Mouse (Mus musculus): ENCODE results near the gene Slc25a11. TPM values are rescaled to one million over a fixed set of nuclear protein-coding genes. Genes with fewer than 3 reads are reported as not detected.

Gene Slc25a11
- polyA plus RNA-seq, 1 experiment from 2014 or later: 157 TPM

- Histone ChIP-seq H3K36me3 (ENCODE audit: control insufficient read depth, insufficient read depth, low read length) (no peaks in the 10 kb centered on the region), H3K9ac (replicated peaks; ENCODE audit: low read depth, low read length) (no peak overlapping the region), H3K4me1 (ENCODE audit: control insufficient read depth, insufficient read depth, low read length) (no peaks in the 10 kb centered on the region), H3K4me2 (replicated peaks; ENCODE audit: low read depth, low read length) (no peak overlapping the region), H3K9me3 (ENCODE audit: control insufficient read depth, low read depth, low read length) (no peaks in the 10 kb centered on the region), H3K27me3 (ENCODE audit: control insufficient read depth, insufficient read depth, low read length) (no peaks in the 10 kb centered on the region), H3K27ac (ENCODE audit: low read length) (no peak overlapping the region), H3K4me3 (ENCODE audit: low read depth, low read length) (no peak overlapping the region)
- no peak for ATAC-seq (ENCODE audit: insufficient number of reproducible peaks, insufficient read depth, low FRiP score, low read depth)
- WGBS: 70% methylated on average over 7 of the region's 7 CpGs
Measured at GRCm38 (mm10) chr11:70630129-70630528, 17.1 kb downstream of the Slc25a11 start.

GRCm38 (mm10) chr11:70629557-70629956 is 17.7 kb downstream of the Slc25a11 start:
- no peak overlapping the region for H3K4me3 ChIP-seq (ENCODE audit: low read depth, low read length)
- H3K27me3 ChIP-seq (ENCODE audit: control insufficient read depth, insufficient read depth, low read length): no peaks in the 10 kb centered on the region
- WGBS: 46% methylated on average over 5 of the region's 5 CpGs
- H3K27ac ChIP-seq (ENCODE audit: low read length): no peak overlapping the region
- no peak overlapping the region for H3K9ac ChIP-seq (replicated peaks; ENCODE audit: low read depth, low read length)
- H3K4me1 ChIP-seq (ENCODE audit: control insufficient read depth, insufficient read depth, low read length): no peaks in the 10 kb centered on the region
- H3K9me3 ChIP-seq (ENCODE audit: control insufficient read depth, low read depth, low read length): no peaks in the 10 kb centered on the region
- H3K4me2 ChIP-seq (replicated peaks; ENCODE audit: low read depth, low read length): no peak overlapping the region
- no peak for ATAC-seq (ENCODE audit: insufficient number of reproducible peaks, insufficient read depth, low FRiP score, low read depth)
- no peaks in the 10 kb centered on the region for H3K36me3 ChIP-seq (ENCODE audit: control insufficient read depth, insufficient read depth, low read length)

- H3K4me1 ChIP-seq (ENCODE audit: control insufficient read depth, insufficient read depth, low read length): no peaks in the 10 kb centered on the region
- no peak overlapping the region for H3K9ac ChIP-seq (replicated peaks; ENCODE audit: low read depth, low read length)
- no peak overlapping the region for H3K4me3 ChIP-seq (ENCODE audit: low read depth, low read length)
- H3K27me3 ChIP-seq (ENCODE audit: control insufficient read depth, insufficient read depth, low read length): no peaks in the 10 kb centered on the region
- H3K27ac ChIP-seq (ENCODE audit: low read length): no peak overlapping the region
- no peaks in the 10 kb centered on the region for H3K36me3 ChIP-seq (ENCODE audit: control insufficient read depth, insufficient read depth, low read length)
- no peak overlapping the region for H3K4me2 ChIP-seq (replicated peaks; ENCODE audit: low read depth, low read length)
- 68% methylated on average over 2 of the region's 2 CpGs for WGBS
- no peak for ATAC-seq (ENCODE audit: insufficient number of reproducible peaks, insufficient read depth, low FRiP score, low read depth)
- H3K9me3 ChIP-seq (ENCODE audit: control insufficient read depth, low read depth, low read length): no peaks in the 10 kb centered on the region
Measured at GRCm38 (mm10) chr11:70628431-70628830, 18.8 kb downstream of the Slc25a11 start.

GRCm38 (mm10) chr11:70626877-70627276 is 20.4 kb downstream of the Slc25a11 start:
- Histone ChIP-seq H3K4me2 (replicated peaks; ENCODE audit: low read depth, low read length) (no peak overlapping the region), H3K9me3 (ENCODE audit: control insufficient read depth, low read depth, low read length) (no peaks in the 10 kb centered on the region), H3K36me3 (ENCODE audit: control insufficient read depth, insufficient read depth, low read length) (no peaks in the 10 kb centered on the region), H3K4me1 (ENCODE audit: control insufficient read depth, insufficient read depth, low read length) (no peaks in the 10 kb centered on the region), H3K27me3 (ENCODE audit: control insufficient read depth, insufficient read depth, low read length) (no peaks in the 10 kb centered on the region), H3K4me3 (ENCODE audit: low read depth, low read length) (no peak overlapping the region), H3K9ac (replicated peaks; ENCODE audit: low read depth, low read length) (no peak overlapping the region), H3K27ac (ENCODE audit: low read length) (no peak overlapping the region)
- 58% methylated on average over 4 of the region's 4 CpGs for WGBS
- no peak for ATAC-seq (ENCODE audit: insufficient number of reproducible peaks, insufficient read depth, low FRiP score, low read depth)

- no peaks in the 10 kb centered on the region for H3K4me1 ChIP-seq (ENCODE audit: control insufficient read depth, insufficient read depth, low read length)
- no peak overlapping the region for H3K4me2 ChIP-seq (replicated peaks; ENCODE audit: low read depth, low read length)
- no peak overlapping the region for H3K27ac ChIP-seq (ENCODE audit: low read length)
- ATAC-seq (ENCODE audit: insufficient number of reproducible peaks, insufficient read depth, low FRiP score, low read depth): no peak
- WGBS: 40% methylated on average over 4 of the region's 4 CpGs
- H3K9me3 ChIP-seq (ENCODE audit: control insufficient read depth, low read depth, low read length): no peaks in the 10 kb centered on the region
- no peak overlapping the region for H3K4me3 ChIP-seq (ENCODE audit: low read depth, low read length)
- H3K9ac ChIP-seq (replicated peaks; ENCODE audit: low read depth, low read length): no peak overlapping the region
- no peaks in the 10 kb centered on the region for H3K36me3 ChIP-seq (ENCODE audit: control insufficient read depth, insufficient read depth, low read length)
- no peaks in the 10 kb centered on the region for H3K27me3 ChIP-seq (ENCODE audit: control insufficient read depth, insufficient read depth, low read length)
Measured at GRCm38 (mm10) chr11:70625473-70625872, 21.8 kb downstream of the Slc25a11 start.

- ATAC-seq (ENCODE audit: insufficient number of reproducible peaks, insufficient read depth, low FRiP score, low read depth): 0 out of 2 replicates have a peak, but pooled peaks have one; percentile 23
- 72% methylated on average over 10 of the region's 10 CpGs for WGBS
- Histone ChIP-seq H3K27ac (ENCODE audit: low read length) (no peak overlapping the region), H3K9ac (replicated peaks; ENCODE audit: low read depth, low read length) (no peak overlapping the region), H3K9me3 (ENCODE audit: control insufficient read depth, low read depth, low read length) (no peaks in the 10 kb centered on the region), H3K4me3 (ENCODE audit: low read depth, low read length) (no peak overlapping the region), H3K27me3 (ENCODE audit: control insufficient read depth, insufficient read depth, low read length) (no peaks in the 10 kb centered on the region), H3K36me3 (ENCODE audit: control insufficient read depth, insufficient read depth, low read length) (no peaks in the 10 kb centered on the region), H3K4me1 (ENCODE audit: control insufficient read depth, insufficient read depth, low read length) (no peaks in the 10 kb centered on the region), H3K4me2 (replicated peaks; ENCODE audit: low read depth, low read length) (no peak overlapping the region)
Measured at GRCm38 (mm10) chr11:70623053-70623742, 24.1 kb downstream of the Slc25a11 start.

GRCm38 (mm10) chr11:70621972-70622814 is 25.1 kb downstream of the Slc25a11 start:
- WGBS: 35% methylated on average over 7 of the region's 7 CpGs
- Histone ChIP-seq H3K36me3 (ENCODE audit: control insufficient read depth, insufficient read depth, low read length) (no peaks in the 10 kb centered on the region), H3K27me3 (ENCODE audit: control insufficient read depth, insufficient read depth, low read length) (no peaks in the 10 kb centered on the region), H3K4me1 (ENCODE audit: control insufficient read depth, insufficient read depth, low read length) (no peaks in the 10 kb centered on the region), H3K27ac (ENCODE audit: low read length) (no peak overlapping the region), H3K4me2 (replicated peaks; ENCODE audit: low read depth, low read length) (no peak overlapping the region), H3K9me3 (ENCODE audit: control insufficient read depth, low read depth, low read length) (no peaks in the 10 kb centered on the region), H3K4me3 (ENCODE audit: low read depth, low read length) (no peak overlapping the region), H3K9ac (replicated peaks; ENCODE audit: low read depth, low read length) (no peak overlapping the region)
- ATAC-seq (ENCODE audit: insufficient number of reproducible peaks, insufficient read depth, low FRiP score, low read depth): no peak; the same call in 1 of the 2 replicates

- 37% methylated on average over 1 of the region's 1 CpGs for WGBS
- Histone ChIP-seq H3K4me3 (ENCODE audit: low read depth, low read length) (no peak within 1 kb of the TSS), H3K9me3 (ENCODE audit: control insufficient read depth, low read depth, low read length) (no peaks in the 10 kb centered on the region), H3K27ac (ENCODE audit: low read length) (no peak within 1 kb of the TSS), H3K27me3 (ENCODE audit: control insufficient read depth, insufficient read depth, low read length) (no peaks in the 10 kb centered on the region), H3K9ac (replicated peaks; ENCODE audit: low read depth, low read length) (no peak within 1 kb of the TSS), H3K4me2 (replicated peaks; ENCODE audit: low read depth, low read length) (no peak within 1 kb of the TSS), H3K36me3 (ENCODE audit: control insufficient read depth, insufficient read depth, low read length) (no peaks in the 10 kb centered on the region), H3K4me1 (ENCODE audit: control insufficient read depth, insufficient read depth, low read length) (peaks cover 4% of the 10 kb centered on the region; the same call in 1 of the 2 replicates)
- ATAC-seq (ENCODE audit: insufficient number of reproducible peaks, insufficient read depth, low FRiP score, low read depth): no peak
Measured at GRCm38 (mm10) chr11:70619101-70619500, 28.2 kb downstream of the Slc25a11 start, which contains the start of gene Chrne. Gene Chrne (minus strand): TSS chr11:70619216.

Data from stomach, embryonic 14.5 days (tissue).